ENCODE assay signal across 8 mouse cellular contexts in genomic region chr11:116004186-116004823, GRCm38 (mm10). TPM values are rescaled to one million over a fixed set of nuclear protein-coding genes. Genes with fewer than 3 reads are reported as not detected.
A peak's percentile ranks its signal among the peaks of the same experiment; 100 is the strongest.
DNase-seq lines count a peak whose midpoint lies in the region; ATAC-seq and TF ChIP-seq lines count a peak whose summit lies in the region.

No protein-coding gene starts in this region.

- H3K4me2 ChIP-seq in embryonic facial prominence, embryonic 11.5 days (ENCODE audit: low read depth, low read length), result peak overlapping the region; percentile 61
- peak overlapping the region; percentile 76 for H3K4me2 ChIP-seq in intestine, embryonic 15.5 days (replicated peaks)
- peak overlapping the region; percentile 65 for H3K4me2 ChIP-seq in neural tube, embryonic 12.5 days (replicated peaks)

- peaks cover 2% of the 10 kb centered on the region; the same call in 1 of the 2 replicates for H3K4me1 ChIP-seq in embryonic facial prominence, embryonic 11.5 days (ENCODE audit: control insufficient read depth, insufficient read depth, low read length)
- H3K4me1 ChIP-seq in intestine, embryonic 15.5 days (replicated peaks), result peaks cover 32% of the 10 kb centered on the region
- peaks cover 10% of the 10 kb centered on the region; the same call in 1 of the 2 replicates for H3K4me1 ChIP-seq in neural tube, embryonic 12.5 days

- H3K36me3 ChIP-seq in embryonic facial prominence, embryonic 11.5 days (replicated peaks; ENCODE audit: control insufficient read depth, insufficient read depth, low read depth, low read length), result no peaks in the 10 kb centered on the region; the same call in 1 of the 2 replicates
- H3K36me3 ChIP-seq in intestine, embryonic 15.5 days, result peaks cover 13% of the 10 kb centered on the region
- peaks cover 9% of the 10 kb centered on the region; the same call in 1 of the 2 replicates for H3K36me3 ChIP-seq in neural tube, embryonic 12.5 days

- no peak for TF ChIP-seq CTCF in layer of hippocampus, adult 2 months (conservative IDR thresholded peaks at IDR 0.05)

- no peak for DNase-seq in layer of hippocampus, adult 2 months (ENCODE audit: low spot score in 2 of 2)
- no peak for DNase-seq in layer of hippocampus, postnatal 36 days
- DNase-seq in embryonic facial prominence, embryonic 11.5 days (ENCODE audit: low spot score), result no peak
- DNase-seq in left cerebral cortex, adult 8-10 months (ENCODE audit: low spot score in 2 of 2), result no peak
- DNase-seq in cerebellum, adult 9-10 months, result no peak
- no peak for DNase-seq in spleen, postnatal 10 days (ENCODE audit: low spot score in 2 of 2)

- 38% methylated on average over 8 of the region's 8 CpGs for WGBS in embryonic facial prominence, embryonic 11.5 days
- 26% methylated on average over 8 of the region's 8 CpGs for WGBS in intestine, embryonic 15.5 days
- 37% methylated on average over 8 of the region's 8 CpGs for WGBS in neural tube, embryonic 12.5 days

- H3K27ac ChIP-seq in layer of hippocampus, adult 2 months, result peak overlapping the region; percentile 60; the same call in 1 of the 2 replicates
- H3K27ac ChIP-seq in embryonic facial prominence, embryonic 11.5 days (replicated peaks; ENCODE audit: low read depth, low read length), result no peak overlapping the region
- peak overlapping the region; percentile 84 for H3K27ac ChIP-seq in intestine, embryonic 15.5 days
- no peak overlapping the region for H3K27ac ChIP-seq in neural tube, embryonic 12.5 days

- H3K9me3 ChIP-seq in embryonic facial prominence, embryonic 11.5 days (replicated peaks; ENCODE audit: control insufficient read depth, low read length), result no peaks in the 10 kb centered on the region
- H3K9me3 ChIP-seq in intestine, embryonic 15.5 days, result no peaks in the 10 kb centered on the region
- no peaks in the 10 kb centered on the region for H3K9me3 ChIP-seq in neural tube, embryonic 12.5 days

- ATAC-seq in embryonic facial prominence, embryonic 11.5 days (replicated peaks; ENCODE audit: insufficient number of reproducible peaks, low FRiP score, low TSS enrichment, low read depth), result no peak
- peak; percentile 11 for ATAC-seq in intestine, embryonic 15.5 days
- no peak for ATAC-seq in neural tube, embryonic 12.5 days (ENCODE audit: low FRiP score, low read depth)

- H3K9ac ChIP-seq in embryonic facial prominence, embryonic 11.5 days (replicated peaks; ENCODE audit: low read length), result peak overlapping the region; percentile 51
- peak overlapping the region; percentile 58 for H3K9ac ChIP-seq in intestine, embryonic 15.5 days
- H3K9ac ChIP-seq in neural tube, embryonic 12.5 days, result peak overlapping the region; percentile 44

- peak overlapping the region; percentile 52 for H3K4me3 ChIP-seq in layer of hippocampus, adult 2 months
- peak overlapping the region; percentile 33 for H3K4me3 ChIP-seq in embryonic facial prominence, embryonic 11.5 days (ENCODE audit: low read depth, low read length)
- H3K4me3 ChIP-seq in intestine, embryonic 15.5 days (replicated peaks), result peak overlapping the region; percentile 37
- H3K4me3 ChIP-seq in neural tube, embryonic 12.5 days, result peak overlapping the region; percentile 21

- H3K27me3 ChIP-seq in embryonic facial prominence, embryonic 11.5 days (ENCODE audit: control insufficient read depth, insufficient read depth, low read length), result no peaks in the 10 kb centered on the region
- H3K27me3 ChIP-seq in intestine, embryonic 15.5 days (replicated peaks), result 0 out of 2 replicates have a peak, but pooled peaks cover 3% of the 10 kb centered on the region
- 0 out of 2 replicates have a peak, but pooled peaks cover 4% of the 10 kb centered on the region for H3K27me3 ChIP-seq in neural tube, embryonic 12.5 days (replicated peaks)

RNA-seq across cellular contexts. Expression of gene Galk1, which starts 8.2 kb away (rescaled TPM):
- total RNA-seq in layer of hippocampus, adult 2 months (2021), result 10 to 100 TPM; 13.3 to 13.5 TPM
- 10 to 100 TPM; 13.4 to 14.2 TPM for total RNA-seq in layer of hippocampus, postnatal 36 days (2021)
- 113 and 125 TPM in 2 replicates for polyA plus RNA-seq in embryonic facial prominence, embryonic 11.5 days (2014; fragmentation: Nextera tagmentation; extraction: Ambion mirVana)
- polyA plus RNA-seq in intestine, embryonic 15.5 days (2015; fragmentation: Nextera tagmentation; extraction: Ambion mirVana), result 274 and 302 TPM in 2 replicates
- polyA plus RNA-seq in neural tube, embryonic 12.5 days (2016; fragmentation: Nextera tagmentation; extraction: Ambion mirVana), result 100 and 109 TPM in 2 replicates
- 10 to 100 TPM; 16.1 to 19.7 (median 18.6) TPM for total RNA-seq in left cerebral cortex, adult 8-10 months (2022)

RNA-seq across cellular contexts. Expression of gene H3f3b, which starts 23.5 kb away (rescaled TPM):
- 100 to 1,000 TPM; 285 to 322 TPM for total RNA-seq in layer of hippocampus, adult 2 months (2021)
- total RNA-seq in layer of hippocampus, postnatal 36 days (2021), result 100 to 1,000 TPM; 263 to 275 TPM
- 2,457 and 2,634 TPM in 2 replicates for polyA plus RNA-seq in embryonic facial prominence, embryonic 11.5 days (2014; fragmentation: Nextera tagmentation; extraction: Ambion mirVana)
- polyA plus RNA-seq in intestine, embryonic 15.5 days (2015; fragmentation: Nextera tagmentation; extraction: Ambion mirVana), result 1,398 and 1,618 TPM in 2 replicates
- polyA plus RNA-seq in neural tube, embryonic 12.5 days (2016; fragmentation: Nextera tagmentation; extraction: Ambion mirVana), result 2,060 and 2,115 TPM in 2 replicates
- total RNA-seq in left cerebral cortex, adult 8-10 months (2022), result 100 to 1,000 TPM; 272 to 296 (median 284) TPM

RNA-seq across cellular contexts. Expression of gene Unk, which starts 25.8 kb away (rescaled TPM):
- total RNA-seq in layer of hippocampus, adult 2 months (2021), result 10 to 100 TPM; 26.3 to 30.8 TPM
- 10 to 100 TPM; 19.4 to 21.9 TPM for total RNA-seq in layer of hippocampus, postnatal 36 days (2021)
- polyA plus RNA-seq in embryonic facial prominence, embryonic 11.5 days (2014; fragmentation: Nextera tagmentation; extraction: Ambion mirVana), result 21.2 and 21.7 TPM in 2 replicates
- polyA plus RNA-seq in intestine, embryonic 15.5 days (2015; fragmentation: Nextera tagmentation; extraction: Ambion mirVana), result 25.7 and 27.4 TPM in 2 replicates
- polyA plus RNA-seq in neural tube, embryonic 12.5 days (2016; fragmentation: Nextera tagmentation; extraction: Ambion mirVana), result 47.9 and 48.6 TPM in 2 replicates
- total RNA-seq in left cerebral cortex, adult 8-10 months (2022), result 10 to 100 TPM; 23.4 to 27.7 (median 25.0) TPM

RNA-seq across cellular contexts. Expression of gene Itgb4, which starts 29.8 kb away (rescaled TPM):
- total RNA-seq in layer of hippocampus, adult 2 months (2021), result 1 to 10 TPM; 6.4 to 6.6 TPM
- 1 to 10 TPM; 8.2 to 9.7 TPM for total RNA-seq in layer of hippocampus, postnatal 36 days (2021)
- 0.83 and 0.85 TPM in 2 replicates for polyA plus RNA-seq in embryonic facial prominence, embryonic 11.5 days (2014; fragmentation: Nextera tagmentation; extraction: Ambion mirVana)
- polyA plus RNA-seq in intestine, embryonic 15.5 days (2015; fragmentation: Nextera tagmentation; extraction: Ambion mirVana), result 7.9 and 10.0 TPM in 2 replicates
- 0.99 and 1.4 TPM in 2 replicates for polyA plus RNA-seq in neural tube, embryonic 12.5 days (2016; fragmentation: Nextera tagmentation; extraction: Ambion mirVana)
- total RNA-seq in left cerebral cortex, adult 8-10 months (2022), result 10 to 100 TPM in 3 of 4 experiments, 1 to 10 TPM in 1; 9.4 to 13.4 (median 11.3) TPM

Comparison
In these comparisons a context has a peak if more than half of its experiments do, and no peak if none do; other contexts are left out.
1. H3K27ac ChIP-seq: peak in layer of hippocampus, adult 2 months (single experiment) and intestine, embryonic 15.5 days (single experiment); none in embryonic facial prominence, embryonic 11.5 days (single experiment) and neural tube, embryonic 12.5 days (single experiment).
2. Peak in every context shown above with its lines, with median percentiles within 50 percentile points of each other: H3K4me3 ChIP-seq, H3K4me2 ChIP-seq and H3K9ac ChIP-seq.